Mouse (Mus musculus) heart, postnatal 0 days (tissue): ENCODE measurements around the gene Gpr18. TPM values are rescaled to one million over a fixed set of nuclear protein-coding genes. Genes with fewer than 3 reads are reported as not detected.
A peak's percentile ranks its signal among the peaks of the same experiment; 100 is the strongest.
"Not testable (repeated sequence)": the region's sequence is repeated elsewhere in the genome, so short reads cannot be mapped to it uniquely, and the experiment has no call there.

Source experiments
- ATAC-seq: fragments of 200-750 bp; cut with Nextera tagmentation; 2 replicates; pipeline ENCODE4 v1.8.0; 2017; ENCODE audit warnings: low read depth, moderate number of reproducible peaks, moderate library complexity; ENCODE audit not compliant: insufficient read depth
- DNase-seq: peaks from one replicate; pipeline ENCODE4 v3.0.0-alpha.2; 2016; ENCODE audit warnings: low spot score
- H3K27ac ChIP-seq: fragments of 300-500 bp; sonication (generic); 2 replicates; pipeline ENCODE4 v1.5.1; 2014; ENCODE audit warnings: low read depth, mild to moderate bottlenecking
- H3K27me3 ChIP-seq: fragments of 300-500 bp; sonication (generic); 2 replicates; pipeline ENCODE4 v1.6.1; 2014; ENCODE audit warnings: low read length, mixed read lengths; ENCODE audit not compliant: control insufficient read depth, insufficient read depth
- H3K36me3 ChIP-seq: fragments of 300-500 bp; sonication (generic); replicated peaks from 2 replicates; pipeline ENCODE4 v1.6.1; 2014; ENCODE audit warnings: low read length, mixed read lengths; ENCODE audit not compliant: control insufficient read depth, insufficient read depth
- H3K4me1 ChIP-seq: fragments of 300-500 bp; sonication (generic); 2 replicates; pipeline ENCODE4 v1.6.1; 2014; ENCODE audit warnings: antibody characterized with exemption; ENCODE audit not compliant: control insufficient read depth, insufficient read depth
- H3K4me2 ChIP-seq: fragments of 300-500 bp; sonication (generic); 2 replicates; pipeline ENCODE4 v1.6.1; 2014; ENCODE audit warnings: low read depth, mild to moderate bottlenecking, low read length, moderate library complexity
- H3K4me3 ChIP-seq: fragments of 300-500 bp; sonication (generic); 2 replicates; pipeline ENCODE4 v1.5.1; 2014; ENCODE audit warnings: low read depth, low read length
- H3K9ac ChIP-seq: fragments of 300-500 bp; sonication (generic); replicated peaks from 2 replicates; pipeline ENCODE4 v1.6.1; 2014; ENCODE audit warnings: low read depth, low read length, mixed read lengths
- H3K9me3 ChIP-seq: fragments of 300-500 bp; sonication (generic); replicated peaks from 2 replicates; pipeline ENCODE4 v1.6.1; 2016; ENCODE audit warnings: low read length; ENCODE audit not compliant: control insufficient read depth
- CTCF ChIP-seq: IDR thresholded peaks from 2 replicates; pipeline ENCODE4 v1.5.1; 2016; ENCODE audit warnings: antibody characterized with exemption, control low read depth, low read depth
- EP300 ChIP-seq: IDR thresholded peaks from 2 replicates; pipeline ENCODE4 v1.6.1; 2016; ENCODE audit warnings: antibody characterized with exemption, low read depth
- WGBS: fragments of 180-500 bp; shearing (Covaris S2); extraction: QIAGEN DNeasy Blood & Tissue Kit; methylation state at CpG from one replicate; pipeline ENCODE4 v1.1.7; 2014; 5-methylcytosine and 5-hydroxymethylcytosine counted together
- polyA plus RNA-seq: library from polyadenylated mRNA; unstranded; fragments of >200 nt; fragmentation: Nextera tagmentation; extraction: Ambion mirVana; gene quantifications from 2 replicates; pipeline ENCODE4 v1.2.1, GENCODE M21; 2015
- total RNA-seq: library from RNA; depleted of rRNA; stranded (reverse); fragments of >200 nt; gene quantifications from 2 replicates; pipeline ENCODE4 v1.2.3, GENCODE M21; 2014; ENCODE audit warnings: low replicate concordance; rRNA removed

Gene Gpr18
- total and polyA plus RNA-seq, 2 experiments from 2014 or later = 0.07 TPM; not detected in 1

DNA sequence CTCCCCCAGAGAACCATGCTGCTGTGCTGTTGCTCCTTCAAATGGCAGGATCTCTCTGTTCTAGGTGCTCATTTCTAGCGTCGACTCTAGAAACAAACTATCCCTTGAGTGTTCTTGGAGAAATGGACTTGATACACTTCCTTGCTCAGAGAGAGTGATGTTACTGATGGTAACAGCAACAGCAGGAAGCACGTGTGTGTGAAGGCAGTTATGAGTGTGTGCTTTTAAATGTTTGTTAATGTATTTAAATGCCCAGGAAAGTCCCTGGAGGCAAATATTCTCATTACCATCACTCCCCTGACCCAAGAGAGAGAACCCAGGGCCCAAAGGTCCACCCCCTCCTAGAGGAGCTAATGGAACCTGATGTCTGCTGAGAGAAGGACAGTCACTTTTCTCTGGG, 49.0 kb downstream of the Gpr18 start:
- H3K36me3 ChIP-seq = no peaks in the 10 kb centered on the region
- no peak overlapping the region for H3K4me3 ChIP-seq
- no peak overlapping the region for H3K9ac ChIP-seq
- DNase-seq = no peak
- no peak overlapping the region for H3K4me2 ChIP-seq
- no peak for ATAC-seq
- H3K9me3 ChIP-seq = no peaks in the 10 kb centered on the region
- WGBS = 73% methylated on average over 3 of the region's 3 CpGs
- no peak overlapping the region for H3K27ac ChIP-seq
- no peaks in the 10 kb centered on the region for H3K27me3 ChIP-seq
- TF ChIP-seq CTCF = no peak
- no peak for TF ChIP-seq EP300
- H3K4me1 ChIP-seq = no peaks in the 10 kb centered on the region

DNA sequence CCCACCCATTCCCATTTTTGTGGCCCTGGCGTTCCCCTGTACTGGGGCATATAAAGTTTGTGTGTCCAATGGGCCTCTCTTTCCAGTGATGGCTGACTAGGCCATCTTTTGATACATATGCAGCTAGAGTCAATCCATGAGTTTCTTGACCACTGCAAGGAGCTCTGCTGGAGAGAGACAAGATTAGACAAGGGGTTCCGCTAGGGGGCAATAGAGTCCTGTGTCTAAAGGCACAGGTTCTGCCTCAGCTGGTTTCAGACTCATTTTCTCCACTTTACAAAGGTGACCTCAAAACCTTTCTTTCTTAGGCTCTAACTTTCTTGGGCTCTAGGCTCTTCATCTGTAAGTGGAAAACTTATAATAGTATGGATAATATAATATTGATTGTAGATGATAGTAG, 50.4 kb downstream of the Gpr18 start:
- WGBS = 0% methylated on average over 2 of the region's 2 CpGs
- H3K36me3 ChIP-seq, H3K27ac ChIP-seq, H3K4me3 ChIP-seq, H3K27me3 ChIP-seq, H3K9ac ChIP-seq, H3K4me1 ChIP-seq, H3K9me3 ChIP-seq, H3K4me2 ChIP-seq: not testable (repeated sequence)
- TF ChIP-seq CTCF = peak; percentile 71
- DNase-seq = peak; percentile 73
- peak; percentile 51 for ATAC-seq

Other genes with a start within 250 kb of the Gpr18 start
- 20.5 and 25.4 TPM in 2 replicates for gene Dock9, start 117.9 kb downstream of the Gpr18 start, total RNA-seq
- gene Dock9, start 117.9 kb downstream of the Gpr18 start, polyA plus RNA-seq = 3.8 and 4.1 TPM in 2 replicates
- 55.5 and 66.8 TPM in 2 replicates for gene Ubac2, start 37.2 kb downstream of the Gpr18 start, total RNA-seq
- 38.7 and 39.4 TPM in 2 replicates for gene Ubac2, start 37.2 kb downstream of the Gpr18 start, polyA plus RNA-seq
- 1.3 and 1.5 TPM in 2 replicates for gene Gpr183, start 49.4 kb upstream of the Gpr18 start, total RNA-seq
- 0.89 and 1.1 TPM in 2 replicates for gene Gpr183, start 49.4 kb upstream of the Gpr18 start, polyA plus RNA-seq
- not detected in 2 replicates for gene Timm8a2, start 118.9 kb upstream of the Gpr18 start, total RNA-seq
- not detected in 2 replicates for gene Timm8a2, start 118.9 kb upstream of the Gpr18 start, polyA plus RNA-seq
- gene Tm9sf2, start 191.3 kb upstream of the Gpr18 start, total RNA-seq = 104 and 132 TPM in 2 replicates
- 113 and 117 TPM in 2 replicates for gene Tm9sf2, start 191.3 kb upstream of the Gpr18 start, polyA plus RNA-seq